Mouse (Mus musculus) fibroblast of lung, adult 2 months (primary cell): ENCODE data around the gene Inpp5a.
A peak's percentile ranks its signal among the peaks of the same experiment; 100 is the strongest.

ENCODE experiments used
- DNase-seq: peaks from one replicate; pipeline ENCODE4 v3.0.0-alpha.2; 2011; ENCODE audit warnings: low read depth

Inpp5a gene

DNA sequence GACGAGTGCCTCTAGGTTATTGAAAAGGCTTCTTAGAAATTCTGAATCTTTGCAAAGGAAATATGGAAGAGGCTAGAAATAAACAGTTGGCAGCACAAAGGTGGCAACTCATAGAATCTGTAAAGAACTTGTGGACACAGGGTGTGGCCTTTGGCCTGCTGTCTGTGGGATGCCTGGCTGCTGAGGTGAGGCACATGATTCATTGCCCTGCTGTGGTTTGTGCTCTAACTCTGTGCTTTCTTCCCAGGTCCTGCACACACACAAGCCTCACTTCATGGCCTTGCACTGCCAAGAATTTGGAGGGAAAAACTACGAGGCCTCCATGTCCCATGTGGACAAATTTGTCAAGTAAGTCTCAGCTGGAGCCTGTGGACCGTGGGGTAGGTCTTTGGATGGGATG lies 88.8 kb downstream of the Inpp5a start:
- DNase-seq, result no peak

DNA sequence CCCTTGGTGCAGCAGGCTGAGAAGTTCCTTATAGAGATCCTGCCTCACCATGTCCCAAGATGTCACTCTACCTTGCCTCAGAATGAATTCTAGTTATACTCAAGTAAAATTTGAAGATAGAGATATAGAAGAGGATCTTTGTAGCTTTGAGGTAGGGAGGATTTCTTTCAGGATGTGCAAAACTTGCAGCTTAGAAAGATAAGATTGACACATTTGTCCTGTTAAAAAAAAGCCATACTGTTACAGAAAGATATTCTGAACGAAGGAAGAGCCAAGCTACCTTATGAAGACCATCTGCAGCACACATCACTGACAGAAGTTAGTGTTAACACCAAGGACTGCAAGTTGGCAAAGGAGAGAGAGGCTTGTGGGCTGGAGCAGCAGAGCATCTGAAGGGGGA lies 90.2 kb downstream of the Inpp5a start:
- DNase-seq, result no peak

DNA sequence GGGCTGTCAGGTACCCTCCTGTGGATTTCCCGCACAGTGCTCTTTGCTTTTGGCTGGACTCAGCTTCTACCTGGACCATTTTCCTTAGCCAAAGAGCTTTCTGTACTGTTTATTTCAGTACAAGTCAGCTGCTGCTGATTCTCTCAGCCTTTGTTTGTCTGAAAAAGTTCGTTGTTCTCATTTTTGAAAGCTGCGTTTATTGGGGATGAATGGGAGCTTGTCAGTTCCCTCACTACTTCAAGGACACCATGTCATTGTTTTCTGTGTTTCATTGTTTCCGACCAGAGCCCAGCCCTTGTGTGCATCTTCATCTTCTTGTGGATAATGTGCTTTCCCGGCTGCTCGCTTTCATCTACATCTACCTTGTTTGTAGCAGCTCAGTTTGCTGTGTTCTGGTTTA lies 90.7 kb downstream of the Inpp5a start:
- no peak for DNase-seq

DNA sequence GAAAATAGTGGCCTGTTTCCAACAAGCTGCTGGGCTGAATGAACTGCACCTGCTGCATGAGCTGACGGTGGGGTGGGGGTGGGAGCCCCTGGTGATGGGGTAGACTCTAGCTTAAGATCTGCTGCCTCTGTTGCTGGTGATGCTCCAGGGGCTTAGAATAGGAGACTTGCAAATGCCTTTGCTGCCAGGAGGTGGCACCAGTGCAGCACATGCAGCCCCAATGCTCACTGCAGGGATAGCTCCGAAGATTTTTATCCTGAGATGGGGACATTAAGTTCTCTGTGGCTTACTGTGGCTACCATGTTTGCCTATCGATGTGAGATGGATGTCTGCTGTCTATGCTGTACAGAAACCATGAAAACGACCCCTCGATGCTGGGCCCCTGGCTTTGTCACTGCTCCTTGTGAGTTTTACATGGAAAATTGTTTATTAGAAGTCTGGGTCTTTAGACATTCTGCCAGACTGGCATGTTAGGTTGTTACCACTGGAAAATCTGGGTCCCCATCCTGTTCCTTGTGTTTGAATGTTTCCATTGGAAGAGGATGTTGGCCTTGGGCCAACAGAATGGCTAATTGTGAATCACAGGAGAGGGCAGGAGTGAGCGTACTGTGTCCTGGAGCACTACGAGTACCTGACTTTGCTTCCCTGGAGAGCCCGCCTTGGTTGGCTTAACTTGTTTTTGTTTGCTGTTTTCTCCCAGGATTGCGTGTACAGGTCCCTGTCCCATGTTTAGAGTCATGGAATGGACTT lies 95.5 kb downstream of the Inpp5a start:
- no peak for DNase-seq

DNA sequence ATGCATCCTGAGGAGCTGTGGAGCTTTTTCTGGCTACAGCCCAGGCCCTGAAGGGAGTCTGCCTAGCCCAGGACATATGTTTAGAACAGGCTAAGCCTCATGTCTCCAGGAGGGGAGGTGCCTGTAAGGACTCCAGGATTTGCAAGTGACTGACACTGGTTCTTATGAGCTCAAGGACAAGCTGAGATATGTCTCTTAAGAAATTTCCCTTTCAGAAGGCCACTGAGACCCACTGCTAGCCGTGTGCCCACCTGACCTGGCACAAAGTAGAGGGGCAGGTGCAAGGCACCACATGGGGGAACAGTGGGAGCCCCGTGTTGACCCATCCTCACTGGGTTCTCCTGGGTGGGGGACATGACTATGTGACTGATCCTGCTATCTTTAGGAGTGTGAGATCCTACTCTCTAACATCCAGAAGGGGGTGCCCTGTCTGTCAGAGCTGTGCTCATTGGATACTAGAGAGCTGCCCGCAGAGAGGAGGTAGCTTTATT lies 100.9 kb downstream of the Inpp5a start:
- DNase-seq, result no peak

DNA sequence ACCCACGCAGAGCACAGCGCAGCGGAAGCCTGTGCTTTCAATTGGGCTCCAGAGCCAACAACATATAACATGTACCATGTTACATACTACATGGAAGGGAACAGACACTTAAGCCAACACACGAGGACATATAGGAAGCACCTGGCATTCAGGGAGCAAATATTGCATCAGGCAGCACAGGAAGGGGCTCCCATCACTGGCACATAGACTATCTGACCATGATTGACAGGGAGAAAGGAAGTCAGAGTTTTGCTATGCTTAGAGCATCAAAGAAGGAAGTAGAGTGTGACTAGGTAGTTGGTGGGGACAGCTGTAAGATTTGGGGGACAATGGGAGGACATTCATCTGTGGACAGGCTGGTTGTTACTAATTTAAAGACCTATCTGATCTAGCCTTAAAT lies 103.4 kb downstream of the Inpp5a start:
- no peak for DNase-seq

DNA sequence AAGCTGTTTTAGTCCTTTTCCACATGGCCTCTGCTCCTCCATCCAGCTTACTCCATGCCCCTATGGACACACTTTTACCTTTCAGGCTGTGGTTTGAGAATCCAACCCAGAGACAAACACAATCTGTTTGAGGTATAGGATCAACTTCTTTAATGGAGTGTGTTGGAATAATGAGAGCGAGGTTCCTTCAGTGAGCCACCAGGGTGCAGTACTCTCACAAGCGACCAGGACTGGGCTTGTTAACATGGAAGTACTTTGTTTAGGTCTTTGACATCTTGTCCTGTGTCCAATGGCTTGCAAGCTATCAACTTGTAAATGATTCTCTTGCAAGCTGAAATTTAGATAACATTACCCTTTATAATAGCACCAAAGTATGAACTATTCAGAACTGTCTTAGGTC lies 104.0 kb downstream of the Inpp5a start:
- no peak for DNase-seq

DNA sequence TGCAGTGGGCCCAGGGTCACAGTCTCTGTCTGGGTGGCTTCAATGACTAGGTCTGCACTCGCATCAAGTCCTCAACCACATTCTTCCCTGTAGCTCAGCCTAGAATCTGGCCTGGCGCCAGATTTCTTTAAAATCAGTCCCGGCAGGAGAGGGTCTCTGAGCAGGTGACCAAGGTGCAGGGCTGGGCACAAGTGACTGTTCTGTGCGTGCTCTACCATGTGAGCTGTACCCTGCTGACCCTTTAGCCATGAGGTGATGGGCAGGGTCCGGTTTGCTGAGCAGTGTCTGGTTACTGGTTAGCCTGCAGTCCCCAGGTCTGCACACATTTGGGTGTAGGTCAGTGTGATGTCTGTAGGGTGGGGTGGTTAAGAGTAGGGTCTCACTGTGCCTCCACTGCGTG lies 106.9 kb downstream of the Inpp5a start:
- no peak for DNase-seq

DNA sequence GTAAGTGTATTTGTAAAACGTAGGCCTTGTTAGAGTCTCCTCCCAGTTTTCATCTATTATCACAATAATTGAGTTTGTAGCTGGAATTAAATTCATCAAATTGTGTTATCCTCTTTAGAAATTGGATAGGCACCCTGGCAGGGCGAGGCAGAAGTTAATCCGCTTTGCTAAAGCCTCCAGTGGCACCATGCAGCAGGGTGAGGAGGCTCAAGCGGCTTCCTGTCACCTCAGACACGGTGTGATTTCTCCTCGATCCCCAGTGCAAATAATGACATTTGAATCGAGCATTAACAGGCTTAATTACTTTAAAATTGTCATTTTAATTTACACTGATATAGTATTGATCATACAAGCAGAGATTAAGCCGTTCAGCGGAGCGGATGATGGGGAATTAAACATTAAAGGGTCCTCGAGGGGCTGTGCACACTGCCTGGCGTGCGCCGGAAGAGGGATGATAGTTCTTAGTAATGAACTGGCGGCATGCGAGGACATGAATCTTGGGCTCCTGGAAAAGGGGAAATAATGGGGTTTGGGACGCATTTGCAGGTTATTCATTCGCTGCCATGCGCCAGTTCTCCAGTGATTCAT lies 109.2 kb downstream of the Inpp5a start:
- no peak for DNase-seq

DNA sequence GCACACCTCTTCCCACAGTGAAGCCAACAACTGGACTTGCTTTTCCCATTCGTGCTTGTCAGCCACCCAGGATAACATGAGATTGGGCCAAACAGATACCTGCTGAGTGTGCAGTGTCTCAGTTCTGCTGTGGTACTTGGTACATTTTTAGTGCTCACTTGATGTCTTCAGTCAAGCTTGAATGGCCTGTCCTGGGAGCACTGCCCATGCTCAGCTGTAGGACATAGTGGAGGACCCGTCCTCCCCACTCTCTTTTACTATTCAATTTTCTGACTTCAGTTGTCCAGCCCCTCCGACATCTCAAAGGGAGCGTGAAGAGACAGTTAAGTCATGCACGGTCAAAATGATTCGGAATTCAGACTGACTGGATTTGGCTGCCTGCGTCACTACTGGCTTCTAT lies 115.2 kb downstream of the Inpp5a start:
- no peak for DNase-seq

DNA sequence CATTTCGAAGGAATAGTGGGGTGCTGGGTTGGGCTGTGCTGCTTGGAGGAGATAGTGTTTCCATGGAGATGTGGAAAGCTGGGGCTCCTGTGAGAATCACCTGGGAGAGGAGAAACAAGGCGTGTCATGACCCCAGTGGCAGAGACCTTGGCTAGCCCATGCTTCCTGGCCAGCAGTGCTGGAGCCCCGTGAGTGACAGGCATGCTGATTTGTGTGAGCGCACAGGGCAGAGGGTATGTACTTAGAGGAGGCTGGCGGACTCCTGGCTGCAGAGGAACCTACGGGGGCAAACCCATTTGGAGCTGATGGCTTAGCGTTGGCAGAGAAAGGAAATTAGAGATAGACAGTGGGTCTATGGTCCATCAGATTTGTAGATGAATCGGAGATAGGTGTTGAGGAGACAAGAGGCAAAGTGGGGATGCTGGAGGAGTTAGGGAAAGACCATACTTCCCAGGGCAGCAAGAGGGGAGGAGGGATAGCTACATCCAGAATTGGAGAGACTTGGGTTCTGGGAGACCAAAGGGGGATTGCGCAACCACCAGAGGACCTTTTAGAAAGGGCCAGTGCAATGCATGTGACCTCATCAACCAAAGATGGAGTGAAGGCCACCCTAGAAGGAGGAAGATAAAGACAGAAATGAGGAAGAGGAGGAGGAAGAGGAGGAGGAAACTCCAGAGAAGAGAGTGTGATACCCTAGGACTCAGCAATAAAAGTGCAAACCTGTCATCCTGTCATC lies 117.9 kb downstream of the Inpp5a start:
- DNase-seq, result no peak

DNA sequence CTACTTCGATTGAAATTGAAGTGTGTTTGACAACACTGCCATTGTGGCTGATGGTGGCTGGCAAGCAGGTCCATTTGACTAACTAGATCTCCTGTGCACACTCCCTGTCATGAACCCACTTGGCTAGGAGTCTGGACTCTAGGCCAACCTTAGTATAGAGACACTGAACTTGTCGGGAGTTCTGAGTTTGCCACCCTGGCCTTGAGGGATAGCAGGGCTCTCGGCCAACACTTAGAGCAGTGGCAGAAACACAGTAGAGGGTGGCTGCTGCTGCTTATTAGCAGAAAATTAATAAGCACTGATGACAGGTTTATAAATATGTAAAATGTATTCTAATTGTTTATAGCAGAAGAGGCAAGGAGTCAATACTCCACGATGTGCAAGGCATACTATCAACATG lies 120.0 kb downstream of the Inpp5a start:
- no peak for DNase-seq

DNA sequence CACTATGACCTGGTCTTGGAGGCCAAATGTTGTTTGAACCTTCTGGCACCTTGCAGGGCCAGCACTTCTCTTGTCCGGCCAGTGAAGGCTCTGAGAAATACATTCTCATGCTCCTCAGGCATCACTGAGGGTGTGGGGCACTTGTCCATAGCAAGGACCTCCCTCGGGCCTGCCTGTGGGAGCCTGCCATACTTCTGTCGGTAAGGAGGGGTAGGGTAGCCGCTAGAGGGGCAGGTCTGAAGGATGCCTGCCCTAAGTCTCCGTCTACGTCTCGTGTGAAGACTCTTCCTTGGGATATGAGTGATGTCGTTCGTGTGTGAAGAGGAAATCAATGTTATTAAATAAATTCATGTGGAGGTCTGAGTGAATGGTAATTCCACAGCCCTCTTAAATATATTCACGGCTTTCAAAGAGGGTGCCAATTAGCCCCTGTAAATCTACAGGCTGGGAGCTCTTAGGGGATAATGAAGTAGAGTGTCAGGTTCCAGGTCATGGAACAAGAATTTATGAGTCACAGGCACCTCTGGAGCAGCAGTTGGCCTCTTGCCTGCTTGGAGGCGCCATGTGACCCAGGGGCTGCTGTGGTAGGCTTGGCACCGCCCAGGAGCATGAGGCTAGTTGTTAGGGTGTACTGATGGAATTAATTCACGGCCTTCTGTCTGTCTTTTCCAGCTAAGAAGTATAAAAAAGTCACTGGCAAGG lies 127.2 kb downstream of the Inpp5a start:
- DNase-seq, result peak; percentile 83

DNA sequence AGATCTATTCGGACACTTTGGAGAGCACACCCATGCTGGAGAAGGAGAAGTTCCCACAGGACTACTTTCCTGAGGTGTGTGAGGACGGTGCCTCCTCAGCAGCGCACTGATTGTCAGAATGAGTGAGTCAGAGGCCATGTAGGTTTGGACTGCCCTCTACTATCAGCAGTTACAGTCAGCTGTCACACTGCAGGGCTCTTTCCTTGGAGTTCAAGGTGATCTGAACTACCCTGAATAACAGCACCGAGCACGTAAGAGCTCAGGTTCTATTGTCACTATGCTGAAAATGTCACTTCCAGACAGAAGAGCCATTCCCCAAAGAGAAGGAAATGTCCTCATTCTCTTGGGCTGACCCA lies 127.7 kb downstream of the Inpp5a start:
- DNase-seq, result no peak

DNA sequence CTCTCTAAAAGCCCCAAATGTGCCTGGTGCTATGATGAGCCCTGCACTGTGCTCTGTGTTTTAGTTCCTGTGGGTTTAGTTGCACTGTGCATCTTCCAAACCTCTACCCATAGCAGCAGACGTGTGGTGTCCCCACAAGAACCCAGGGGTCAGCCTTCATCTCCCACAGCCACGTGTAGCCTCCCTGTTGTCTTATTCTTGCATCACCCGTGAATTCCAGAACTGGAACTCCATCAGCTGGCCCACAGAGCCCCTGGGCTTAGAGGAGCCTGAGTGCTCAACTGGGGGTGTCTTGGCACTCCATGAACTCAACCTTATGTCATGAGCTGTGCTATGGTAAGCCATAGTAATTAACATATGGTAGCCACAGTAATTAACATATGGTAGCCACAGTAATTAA lies 129.4 kb downstream of the Inpp5a start:
- DNase-seq, result no peak

DNA sequence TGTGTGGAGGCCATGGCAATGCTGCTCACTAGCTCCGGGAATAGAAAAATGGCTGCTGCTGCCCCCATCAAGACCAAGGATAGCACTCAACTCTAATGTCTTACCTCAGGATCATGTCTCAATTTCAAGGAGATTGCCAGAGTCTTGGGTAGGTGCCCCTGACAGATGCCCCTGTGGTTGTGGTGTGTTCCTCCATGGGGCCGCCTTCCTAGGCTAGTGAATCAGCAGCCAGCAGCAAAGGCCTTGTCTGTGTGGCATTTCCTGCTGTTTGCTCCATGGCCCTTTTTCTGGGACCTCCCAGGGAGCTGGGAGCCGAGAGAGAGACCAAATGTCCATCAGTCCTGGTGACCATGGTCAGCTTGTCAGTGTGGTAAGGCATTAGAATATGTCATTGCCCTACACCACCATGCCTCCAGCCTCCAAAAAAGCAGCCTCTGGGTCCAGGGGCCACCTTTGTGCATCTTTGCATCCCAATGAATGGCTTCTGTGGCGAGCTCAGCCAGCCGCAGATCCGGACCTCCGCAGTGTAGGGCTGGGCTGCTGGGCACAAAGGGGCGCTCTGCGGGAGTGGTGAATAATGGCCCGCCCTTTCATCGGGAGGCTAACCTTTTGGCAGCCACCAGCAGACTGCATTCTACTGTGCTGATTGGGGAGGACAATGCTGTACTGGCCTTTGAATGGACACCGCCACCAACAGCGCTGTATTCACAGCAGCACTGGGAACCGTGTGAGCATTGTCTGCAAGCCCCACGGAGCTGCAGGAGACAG lies 139.6 kb downstream of the Inpp5a start:
- DNase-seq, result no peak

DNA sequence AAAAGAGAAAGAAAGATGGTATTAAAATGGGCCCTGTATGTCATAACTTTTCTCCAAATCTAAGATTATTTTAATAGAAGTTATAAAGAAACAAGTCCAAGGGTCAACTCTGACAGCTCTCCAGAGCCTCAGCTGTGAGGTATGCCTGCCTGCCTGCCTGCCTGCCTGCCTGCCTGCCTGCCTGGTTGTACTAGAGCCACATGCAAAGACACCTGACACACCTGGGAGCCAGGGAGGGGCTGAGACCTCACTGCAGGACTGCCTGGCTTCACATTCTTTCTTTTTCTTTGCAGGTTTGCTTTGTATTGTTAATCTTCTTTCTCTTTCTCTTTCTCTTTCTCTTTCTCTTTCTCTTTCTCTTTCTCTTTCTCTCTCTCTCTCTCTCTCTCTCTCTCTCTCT lies 140.3 kb downstream of the Inpp5a start:
- DNase-seq, result no peak

DNA sequence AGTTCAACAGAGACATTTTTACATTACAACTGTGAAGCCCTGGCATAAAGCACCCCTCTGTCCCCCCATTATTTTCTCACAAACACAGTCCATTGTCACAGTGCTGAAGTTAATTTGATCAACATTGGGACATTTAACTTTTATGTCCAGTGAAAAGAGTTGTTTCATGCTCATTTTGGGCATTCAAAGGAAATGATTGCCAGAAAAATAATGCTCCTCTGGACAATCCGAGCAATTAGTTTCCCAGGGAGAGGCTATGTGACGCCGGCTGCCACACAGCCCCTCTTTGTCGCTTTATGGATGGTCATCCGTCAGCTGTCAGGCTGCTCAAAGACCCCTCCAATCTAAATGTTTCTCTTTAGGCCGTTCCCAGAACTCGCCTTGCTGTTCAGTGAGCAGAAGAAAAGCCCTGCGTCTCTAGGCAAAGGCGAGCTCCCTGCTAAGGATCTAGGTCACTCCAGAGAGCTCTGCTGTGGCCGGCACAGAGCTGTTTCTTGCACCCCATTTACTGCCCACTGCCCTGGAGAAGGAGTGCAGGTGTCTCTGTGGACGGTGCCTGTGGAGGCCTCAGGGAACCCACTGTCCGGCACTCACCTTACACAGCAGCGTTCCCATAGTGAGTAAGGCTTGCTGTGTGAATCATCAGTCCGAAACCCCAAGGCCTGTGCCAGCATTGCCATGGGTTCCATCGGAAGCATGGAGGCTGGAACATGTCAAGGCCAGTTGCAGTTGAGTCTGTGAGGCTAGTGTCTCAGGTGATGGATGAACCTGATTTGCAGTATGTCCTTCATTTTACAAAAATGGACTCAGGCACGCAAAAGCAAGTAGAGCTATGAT lies 141.9 kb downstream of the Inpp5a start:
- no peak for DNase-seq

DNA sequence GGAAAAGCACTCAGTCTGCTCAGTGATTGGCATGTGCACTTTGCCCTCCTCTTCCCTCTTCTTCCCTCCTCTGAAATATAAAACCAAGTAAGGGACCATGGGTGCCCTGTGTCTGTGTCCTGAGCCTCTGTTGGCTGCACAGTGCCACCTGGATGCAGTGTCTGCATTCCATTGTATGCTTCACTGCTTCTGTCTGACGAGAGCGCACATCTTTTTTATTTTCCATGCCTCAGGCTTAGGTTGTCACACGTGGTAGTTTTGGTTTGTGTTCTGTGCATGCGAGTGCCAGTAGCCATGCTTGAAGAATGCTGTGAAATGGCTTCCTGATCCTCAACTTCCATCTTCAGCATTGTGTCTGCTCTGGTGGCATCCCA lies 142.5 kb downstream of the Inpp5a start:
- no peak for DNase-seq

DNA sequence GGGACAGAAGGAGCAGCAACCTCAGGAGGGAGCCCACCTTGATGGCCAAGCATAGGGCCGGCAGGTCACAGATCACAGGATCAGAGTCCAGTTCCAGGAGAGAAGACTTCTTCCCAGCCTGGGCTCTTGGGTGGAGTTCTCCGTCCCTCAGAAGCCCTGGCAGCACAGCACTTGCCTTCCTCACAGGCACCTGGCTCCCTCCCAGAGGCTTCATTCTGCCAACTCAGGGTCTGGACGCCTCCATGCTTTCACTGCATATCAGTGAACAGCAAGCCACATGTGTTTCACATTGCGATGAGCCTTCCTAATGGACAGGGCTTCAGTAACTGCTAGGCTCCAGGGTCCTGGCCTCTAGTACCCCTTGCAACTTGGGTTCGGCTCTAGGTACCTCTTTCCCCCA lies 147.4 kb downstream of the Inpp5a start:
- DNase-seq, result no peak

DNA sequence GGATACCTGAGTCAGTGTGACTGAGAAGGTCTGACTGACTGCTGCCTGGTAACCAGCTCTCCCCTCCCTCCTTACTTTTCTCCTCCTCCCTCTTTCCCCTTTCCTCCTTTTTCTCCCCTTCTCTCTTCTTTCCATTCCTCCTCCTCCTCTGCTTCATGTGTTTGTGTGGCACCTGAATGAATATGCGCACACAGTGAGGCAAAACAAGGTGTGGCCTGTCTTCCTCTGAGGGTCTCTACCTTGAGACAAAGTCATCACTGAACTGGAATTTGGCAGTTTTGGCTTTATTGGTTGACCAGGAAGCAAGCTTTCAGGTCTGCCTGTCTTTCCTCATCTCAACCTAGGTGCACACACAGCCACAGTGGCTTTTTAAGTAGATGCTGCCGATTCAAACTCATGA lies 147.9 kb downstream of the Inpp5a start:
- DNase-seq, result no peak
